Comparison of ENCODE assay signal across 17 mouse cellular contexts in genomic region chr9:64752575-64752974, GRCm38 (mm10).
"Had no signal": no experiment of that assay in that cellular context is flagged by ENCODE, and none has a peak within 500 bp of the region (broad histone marks: within the 10 kb centered on the region; RNA-seq: fewer than 3 reads in every experiment).

No protein-coding gene starts in this region.

- H3K9ac ChIP-seq: lung, embryonic 14.5 days; midbrain, embryonic 12.5 days; neural tube, embryonic 13.5 days; neural tube, embryonic 15.5 days; stomach, embryonic 15.5 days had no signal

- H3K9me3 ChIP-seq: midbrain, embryonic 10.5 days; midbrain, embryonic 12.5 days; neural tube, embryonic 13.5 days; neural tube, embryonic 15.5 days; stomach, embryonic 15.5 days had no signal

- H3K4me1 ChIP-seq: midbrain, embryonic 12.5 days; neural tube, embryonic 13.5 days; neural tube, embryonic 15.5 days; stomach, embryonic 15.5 days had no signal

- H3K27ac ChIP-seq: midbrain, embryonic 10.5 days; midbrain, embryonic 12.5 days; neural tube, embryonic 13.5 days; neural tube, embryonic 15.5 days; stomach, embryonic 15.5 days; stomach, postnatal 0 days had no signal

- H3K27me3 ChIP-seq: midbrain, embryonic 12.5 days; neural tube, embryonic 13.5 days; neural tube, embryonic 15.5 days; stomach, embryonic 15.5 days had no signal

- H3K4me2 ChIP-seq: lung, embryonic 14.5 days; midbrain, embryonic 12.5 days; neural tube, embryonic 13.5 days; neural tube, embryonic 15.5 days; stomach, embryonic 15.5 days had no signal

- H3K4me3 ChIP-seq: midbrain, embryonic 10.5 days; midbrain, embryonic 12.5 days; myocyte; neural tube, embryonic 13.5 days; neural tube, embryonic 15.5 days; stomach, embryonic 15.5 days had no signal

- DNase-seq: lung, adult 18-20 months; lung, embryonic 14.5 days; lung, postnatal 10 days; lung, postnatal 4 days; midbrain, embryonic 14.5 days; retina, postnatal 1 day; right cerebral cortex, postnatal 14 days; thymus, adult 2 months; thymus, postnatal 25 days; thymus, postnatal 4 days had no signal

- H3K36me3 ChIP-seq: midbrain, embryonic 10.5 days; midbrain, embryonic 12.5 days; neural tube, embryonic 13.5 days; neural tube, embryonic 15.5 days; stomach, embryonic 15.5 days had no signal
